Mouse (Mus musculus) CD4-positive, CD25-positive, alpha-beta regulatory T cell, adult 4 months (primary cell): ENCODE results near the gene Atp11a. TPM values are rescaled to one million over a fixed set of nuclear protein-coding genes. Genes with fewer than 3 reads are reported as not detected.

ENCODE experiments used
- ATAC-seq: one replicate; pipeline ENCODE4 v1.8.0; 2017
- polyA plus RNA-seq, 2 experiments: library from polyadenylated mRNA; unstranded; fragments of 100-300 nt; shearing (Covaris generic); gene quantifications; one replicate each; pipeline ENCODE4 v1.2.1; 2017

Gene Atp11a
- polyA plus RNA-seq, 2 experiments from 2014 or later, result 6.4 to 7.4 TPM

- no peak for ATAC-seq
Observed at GRCm38 (mm10) chr8:12772319-12772718, 15.5 kb downstream of the Atp11a start.

- ATAC-seq, result no peak
Observed at GRCm38 (mm10) chr8:12773914-12774313, 17.1 kb downstream of the Atp11a start.

GRCm38 (mm10) chr8:12774872-12775298 is 18.1 kb downstream of the Atp11a start:
- no peak for ATAC-seq

- no peak for ATAC-seq
Observed at GRCm38 (mm10) chr8:12775302-12775975, 18.6 kb downstream of the Atp11a start.

- ATAC-seq, result no peak
Observed at GRCm38 (mm10) chr8:12776166-12776565, 19.4 kb downstream of the Atp11a start.

GRCm38 (mm10) chr8:12777171-12777570 is 20.4 kb downstream of the Atp11a start:
- no peak for ATAC-seq

GRCm38 (mm10) chr8:12779541-12779940 is 22.7 kb downstream of the Atp11a start:
- ATAC-seq, result no peak

- ATAC-seq, result no peak
Observed at GRCm38 (mm10) chr8:12785508-12785907, 28.7 kb downstream of the Atp11a start.

- no peak for ATAC-seq
Observed at GRCm38 (mm10) chr8:12786261-12786957, 29.6 kb downstream of the Atp11a start.

GRCm38 (mm10) chr8:12786958-12787301 is 30.1 kb downstream of the Atp11a start:
- no peak for ATAC-seq

GRCm38 (mm10) chr8:12787427-12787826 is 30.6 kb downstream of the Atp11a start:
- ATAC-seq, result no peak

- no peak for ATAC-seq
Observed at GRCm38 (mm10) chr8:12788695-12789094, 31.9 kb downstream of the Atp11a start.

GRCm38 (mm10) chr8:12795011-12795671 is 38.3 kb downstream of the Atp11a start:
- no peak for ATAC-seq

- ATAC-seq, result no peak
Observed at GRCm38 (mm10) chr8:12799099-12799498, 42.3 kb downstream of the Atp11a start.

GRCm38 (mm10) chr8:12799832-12800231 is 43.0 kb downstream of the Atp11a start:
- ATAC-seq, result no peak

GRCm38 (mm10) chr8:12800246-12800645 is 43.4 kb downstream of the Atp11a start:
- no peak for ATAC-seq

- ATAC-seq, result no peak
Observed at GRCm38 (mm10) chr8:12801586-12801985, 44.8 kb downstream of the Atp11a start.

- no peak for ATAC-seq
Observed at GRCm38 (mm10) chr8:12803121-12803520, 46.3 kb downstream of the Atp11a start.

- no peak for ATAC-seq
Observed at GRCm38 (mm10) chr8:12804909-12805308, 48.1 kb downstream of the Atp11a start.

- no peak for ATAC-seq
Observed at GRCm38 (mm10) chr8:12805569-12805968, 48.8 kb downstream of the Atp11a start.

GRCm38 (mm10) chr8:12808018-12808417 is 51.2 kb downstream of the Atp11a start:
- no peak for ATAC-seq

- no peak for ATAC-seq
Observed at GRCm38 (mm10) chr8:12809516-12809915, 52.7 kb downstream of the Atp11a start.

GRCm38 (mm10) chr8:12811231-12811630 is 54.4 kb downstream of the Atp11a start:
- no peak for ATAC-seq

GRCm38 (mm10) chr8:12816412-12816811 is 59.6 kb downstream of the Atp11a start:
- no peak for ATAC-seq
